In the genomic region with DNA sequence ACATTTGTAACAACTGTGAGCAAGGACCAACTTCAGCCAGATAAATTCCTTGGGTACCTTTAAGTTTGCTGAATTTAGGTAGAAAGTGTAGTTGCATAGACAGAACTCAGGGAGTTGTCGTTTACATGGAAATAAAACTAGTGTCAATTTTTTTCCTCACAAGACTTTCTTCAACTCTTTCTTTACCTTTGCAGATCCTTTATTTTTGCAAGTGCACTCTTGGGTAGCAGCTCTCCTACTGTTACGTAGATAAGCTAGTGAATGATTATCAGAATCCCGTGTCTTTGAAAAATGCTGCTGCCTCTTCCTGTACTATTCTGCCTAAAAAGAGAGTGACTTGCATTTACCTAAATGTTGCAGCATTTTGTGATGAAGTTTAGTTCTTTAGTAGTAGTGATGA, we compare ENCODE assay signal across 22 mouse cellular contexts. TPM values are rescaled to one million over a fixed set of nuclear protein-coding genes. Genes with fewer than 3 reads are reported as not detected.
DNase-seq lines count a peak whose midpoint lies in the region; ATAC-seq and TF ChIP-seq lines count a peak whose summit lies in the region.
"Had no signal": no experiment of that assay in that cellular context is flagged by ENCODE, and none has a peak within 500 bp of the region (broad histone marks: within the 10 kb centered on the region; RNA-seq: fewer than 3 reads in every experiment).

No protein-coding gene starts in this region.

- no peaks in the 10 kb centered on the region for H3K27me3 ChIP-seq in heart, postnatal 0 days (ENCODE audit: control insufficient read depth, insufficient read depth, low read length)
- H3K27me3 ChIP-seq in liver, embryonic 13.5 days: no peaks in the 10 kb centered on the region
- H3K27me3 ChIP-seq in liver, postnatal 0 days (ENCODE audit: insufficient read depth, low read length): no peaks in the 10 kb centered on the region
- H3K27me3 ChIP-seq: CH12.LX; embryonic facial prominence, embryonic 13.5 days; forebrain, embryonic 12.5 days; heart, embryonic 15.5 days; hindbrain, embryonic 15.5 days had no signal

- no peak for DNase-seq in heart, postnatal 0 days (ENCODE audit: low spot score)
- no peak for DNase-seq in heart, postnatal 36 days
- no peak for DNase-seq in liver, embryonic 13.5 days
- no peak for DNase-seq in liver, postnatal 0 days
- DNase-seq in cerebellum, adult 9-10 months: no peak
- no peak for DNase-seq in right cerebral cortex, postnatal 10 days (ENCODE audit: low spot score in 2 of 2)
- DNase-seq: adrenal gland, adult 8-10 months; adrenal gland, postnatal 36 days; cerebellum, adult 11 months; cerebellum, adult 8-10 months; cerebellum, postnatal 36 days; forebrain, postnatal 0 days; gastrocnemius, postnatal 36 days; heart, adult 11 months had no signal

- TF ChIP-seq EP300 in heart, postnatal 0 days (IDR thresholded peaks at IDR 0.05; ENCODE audit: low read depth): no peak
- TF ChIP-seq EP300 in liver, postnatal 0 days (IDR thresholded peaks at IDR 0.05; ENCODE audit: low read depth): 0 out of 2 replicates have a peak, but pooled peaks have one; percentile 12

- H3K27ac ChIP-seq in heart, postnatal 0 days (ENCODE audit: low read depth): peak overlapping the region; percentile 11; the same call in 1 of the 2 replicates
- peak overlapping the region; percentile 45; the same call in 1 of the 2 replicates for H3K27ac ChIP-seq in bone marrow macrophage, adult 2 months (ENCODE audit: insufficient read depth, low read depth, low read length)
- H3K27ac ChIP-seq in liver, embryonic 13.5 days: peak overlapping the region; percentile 90
- peak overlapping the region; percentile 44; the same call in 1 of the 2 replicates for H3K27ac ChIP-seq in liver, postnatal 0 days (ENCODE audit: low read depth)
- H3K27ac ChIP-seq: embryonic facial prominence, embryonic 13.5 days; forebrain, embryonic 12.5 days; heart, embryonic 10.5 days; hindbrain, embryonic 15.5 days had no signal

- no peak for TF ChIP-seq CTCF in heart, postnatal 0 days (IDR thresholded peaks at IDR 0.05; ENCODE audit: low read depth)
- no peak for TF ChIP-seq CTCF in bone marrow macrophage, adult 2 months (IDR thresholded peaks at IDR 0.05; ENCODE audit: low read depth, low read length)
- TF ChIP-seq CTCF in liver, postnatal 0 days (IDR thresholded peaks at IDR 0.05; ENCODE audit: low read depth): no peak

- ATAC-seq in heart, postnatal 0 days (ENCODE audit: insufficient read depth, low read depth): no peak
- ATAC-seq in liver, embryonic 13.5 days (ENCODE audit: low read depth): no peak
- ATAC-seq in liver, postnatal 0 days: no peak
- ATAC-seq: forebrain, postnatal 0 days had no signal

- 57% methylated on average over 3 of the region's 3 CpGs for WGBS in heart, postnatal 0 days
- WGBS in liver, embryonic 13.5 days (ENCODE audit: insufficient replicate concordance): 18% methylated on average over 3 of the region's 3 CpGs
- 23% methylated on average over 3 of the region's 3 CpGs for WGBS in liver, postnatal 0 days (ENCODE audit: insufficient replicate concordance)

- H3K4me1 ChIP-seq in heart, postnatal 0 days (ENCODE audit: control insufficient read depth, insufficient read depth): peaks cover 86% of the 10 kb centered on the region
- H3K4me1 ChIP-seq in bone marrow macrophage, adult 2 months (ENCODE audit: control insufficient read depth, insufficient read depth, low read length): peaks cover 77% of the 10 kb centered on the region
- peaks cover 98% of the 10 kb centered on the region for H3K4me1 ChIP-seq in liver, embryonic 13.5 days (replicated peaks)
- H3K4me1 ChIP-seq in liver, postnatal 0 days (ENCODE audit: insufficient read depth): peaks cover 84% of the 10 kb centered on the region

- TF ChIP-seq POLR2A in bone marrow macrophage, adult 2 months (IDR thresholded peaks at IDR 0.05; ENCODE audit: borderline replicate concordance, low read depth, low read length): no peak

- no peak overlapping the region for H3K4me2 ChIP-seq in heart, postnatal 0 days (ENCODE audit: low read depth, low read length)
- peak overlapping the region; percentile 46 for H3K4me2 ChIP-seq in liver, embryonic 13.5 days
- peak overlapping the region; percentile 10; the same call in 1 of the 2 replicates for H3K4me2 ChIP-seq in liver, postnatal 0 days (ENCODE audit: low read depth, low read length)
- H3K4me2 ChIP-seq: embryonic facial prominence, embryonic 13.5 days; forebrain, embryonic 12.5 days; heart, embryonic 15.5 days; hindbrain, embryonic 15.5 days had no signal

- H3K9me3 ChIP-seq in heart, postnatal 0 days (replicated peaks; ENCODE audit: control insufficient read depth, low read length): no peaks in the 10 kb centered on the region
- no peaks in the 10 kb centered on the region for H3K9me3 ChIP-seq in liver, embryonic 13.5 days (replicated peaks)
- H3K9me3 ChIP-seq in liver, postnatal 0 days (ENCODE audit: low read length): no peaks in the 10 kb centered on the region
- H3K9me3 ChIP-seq: embryonic facial prominence, embryonic 13.5 days; forebrain, embryonic 12.5 days; heart, embryonic 10.5 days; heart, embryonic 15.5 days; hindbrain, embryonic 15.5 days had no signal

- H3K4me3 ChIP-seq in heart, postnatal 0 days (ENCODE audit: low read depth, low read length): no peak overlapping the region
- H3K4me3 ChIP-seq in bone marrow macrophage, adult 2 months (ENCODE audit: insufficient read depth, low read length): no peak overlapping the region
- H3K4me3 ChIP-seq in liver, embryonic 13.5 days (replicated peaks): no peak overlapping the region
- H3K4me3 ChIP-seq in liver, postnatal 0 days (ENCODE audit: low read depth, low read length): no peak overlapping the region
- H3K4me3 ChIP-seq: embryonic facial prominence, embryonic 13.5 days; forebrain, embryonic 12.5 days; heart, embryonic 10.5 days; heart, embryonic 15.5 days; hindbrain, embryonic 15.5 days had no signal

- no peaks in the 10 kb centered on the region for H3K36me3 ChIP-seq in heart, postnatal 0 days (replicated peaks; ENCODE audit: control insufficient read depth, insufficient read depth, low read length)
- no peaks in the 10 kb centered on the region for H3K36me3 ChIP-seq in liver, embryonic 13.5 days
- no peaks in the 10 kb centered on the region for H3K36me3 ChIP-seq in liver, postnatal 0 days (replicated peaks; ENCODE audit: insufficient read depth, low read length)
- H3K36me3 ChIP-seq: embryonic facial prominence, embryonic 13.5 days; forebrain, embryonic 12.5 days; heart, embryonic 10.5 days; heart, embryonic 15.5 days; hindbrain, embryonic 15.5 days had no signal

- H3K9ac ChIP-seq in heart, postnatal 0 days (replicated peaks; ENCODE audit: low read depth, low read length): no peak overlapping the region
- 0 out of 2 replicates have a peak overlapping the region, but pooled peaks have one; percentile 31 for H3K9ac ChIP-seq in liver, embryonic 13.5 days
- H3K9ac ChIP-seq in liver, postnatal 0 days (replicated peaks): no peak overlapping the region
- H3K9ac ChIP-seq: embryonic facial prominence, embryonic 13.5 days; forebrain, embryonic 12.5 days; forebrain, postnatal 0 days; heart, embryonic 15.5 days; hindbrain, embryonic 15.5 days had no signal

- intact Hi-C loops in heart, postnatal 36 days (cut with DNase I): no loop called here

RNA-seq across cellular contexts. Expression of a gene that starts 24.2 kb away (rescaled TPM):
- total RNA-seq in heart, postnatal 0 days (2014; rRNA removed; ENCODE audit: low replicate concordance): 50.2 and 50.6 TPM in 2 replicates
- 15.1 and 15.4 TPM in 2 replicates for polyA plus RNA-seq in heart, postnatal 0 days (2015; fragmentation: Nextera tagmentation; extraction: Ambion mirVana)
- total RNA-seq in heart, postnatal 36 days (2021): 10 to 100 TPM; 72.2 to 76.1 TPM
- polyA plus RNA-seq in bone marrow macrophage, adult 2 months (2012; ENCODE audit: insufficient read depth, insufficient read length, missing spikeins): 144 and 157 TPM in 2 replicates
- polyA plus RNA-seq in liver, embryonic 13.5 days (2015; fragmentation: Nextera tagmentation; extraction: Ambion mirVana): 9.4 and 11.6 TPM in 2 replicates
- polyA plus RNA-seq in liver, postnatal 0 days (2015; fragmentation: Nextera tagmentation; extraction: Ambion mirVana): 8.6 and 10.8 TPM in 2 replicates

RNA-seq across cellular contexts. Expression of a gene that starts 54.0 kb away (rescaled TPM):
- total RNA-seq in heart, postnatal 0 days (2014; rRNA removed; ENCODE audit: low replicate concordance): 0.31 TPM in 1 of 2 replicates, not detected in the other
- polyA plus RNA-seq in heart, postnatal 0 days (2015; fragmentation: Nextera tagmentation; extraction: Ambion mirVana): not detected in 2 replicates
- total RNA-seq in heart, postnatal 36 days (2021): not detected
- polyA plus RNA-seq in bone marrow macrophage, adult 2 months (2012; ENCODE audit: insufficient read depth, insufficient read length, missing spikeins): not detected in 2 replicates
- not detected in 2 replicates for polyA plus RNA-seq in liver, embryonic 13.5 days (2015; fragmentation: Nextera tagmentation; extraction: Ambion mirVana)
- not detected in 2 replicates for polyA plus RNA-seq in liver, postnatal 0 days (2015; fragmentation: Nextera tagmentation; extraction: Ambion mirVana)
- total RNA-seq: adrenal gland, postnatal 36 days; CH12.LX; gastrocnemius, adult 18-20 months; gastrocnemius, postnatal 36 days had no signal
- polyA plus RNA-seq: heart, embryonic 15.5 days had no signal

Comparison
In these comparisons a context has a peak if more than half of its experiments do, and no peak if none do; other contexts are left out.
1. H3K27ac ChIP-seq: peak in every context shown above with its lines; median percentile 90 in liver, embryonic 13.5 days; 45 in bone marrow macrophage, adult 2 months; 44 in liver, postnatal 0 days; 11 in heart, postnatal 0 days.